Mouse (Mus musculus) spleen, adult 2 months (tissue): ENCODE data around the gene Rcn1. TPM values are rescaled to one million over a fixed set of nuclear protein-coding genes. Genes with fewer than 3 reads are reported as not detected.

Experiments used
- DNase-seq, 2 experiments: peaks; one replicate each; pipeline versions ENCODE4 v3.0.0 to v3.0.0-alpha.2; 2012 to 2021; ENCODE audit warnings: low spot score in 2 of 2, low read depth in 1 of 2
- H3K27ac ChIP-seq: fragments of 200-500 bp; 2 replicates; pipeline ENCODE4 v1.5.1; 2012; ENCODE audit warnings: low read length, inconsistent platforms; ENCODE audit not compliant: insufficient read depth
- H3K27me3 ChIP-seq: fragments of 200-500 bp; 2 replicates; pipeline ENCODE4 v1.6.1; 2012; ENCODE audit warnings: mild to moderate bottlenecking, moderate library complexity, low read length, inconsistent platforms; ENCODE audit not compliant: control insufficient read depth, insufficient read depth
- H3K36me3 ChIP-seq: fragments of 200-500 bp; 2 replicates; pipeline ENCODE4 v1.6.1; 2012; ENCODE audit warnings: mild to moderate bottlenecking, low read length, inconsistent platforms; ENCODE audit not compliant: control insufficient read depth, insufficient read depth
- H3K4me1 ChIP-seq: fragments of 200-500 bp; 2 replicates; pipeline ENCODE4 v1.6.1; 2011; ENCODE audit warnings: inconsistent platforms; ENCODE audit not compliant: control insufficient read depth, insufficient read depth, insufficient read length
- H3K4me3 ChIP-seq: fragments of 200-500 bp; 2 replicates; pipeline ENCODE4 v1.5.1; 2011; ENCODE audit warnings: mild to moderate bottlenecking, inconsistent platforms; ENCODE audit not compliant: insufficient read depth, insufficient read length; ENCODE audit errors: extremely low read depth
- CTCF ChIP-seq: fragments of 200-500 bp; IDR thresholded peaks from 2 replicates; pipeline ENCODE4 v1.5.1; 2011; ENCODE audit warnings: mild to moderate bottlenecking, inconsistent platforms; ENCODE audit not compliant: insufficient read depth, insufficient read length, insufficient replicate concordance; ENCODE audit errors: extremely low read depth
- POLR2A ChIP-seq: fragments of 200-500 bp; IDR thresholded peaks from 2 replicates; pipeline ENCODE4 v1.6.1; 2011; ENCODE audit warnings: low read depth, low read length, inconsistent platforms
- WGBS: fragments of 180-500 bp; shearing (Covaris S2); methylation state at CpG from one replicate; pipeline ENCODE4 v1.1.7; 2018; 5-methylcytosine and 5-hydroxymethylcytosine counted together
- polyA plus RNA-seq: library from polyadenylated mRNA; depleted of rRNA; stranded (reverse); fragments of >200 nt; gene quantifications from 2 replicates; pipeline ENCODE4 v1.2.3, GENCODE M21; 2012

Gene Rcn1
- polyA plus RNA-seq, 1 experiment: 5.1 TPM

DNA sequence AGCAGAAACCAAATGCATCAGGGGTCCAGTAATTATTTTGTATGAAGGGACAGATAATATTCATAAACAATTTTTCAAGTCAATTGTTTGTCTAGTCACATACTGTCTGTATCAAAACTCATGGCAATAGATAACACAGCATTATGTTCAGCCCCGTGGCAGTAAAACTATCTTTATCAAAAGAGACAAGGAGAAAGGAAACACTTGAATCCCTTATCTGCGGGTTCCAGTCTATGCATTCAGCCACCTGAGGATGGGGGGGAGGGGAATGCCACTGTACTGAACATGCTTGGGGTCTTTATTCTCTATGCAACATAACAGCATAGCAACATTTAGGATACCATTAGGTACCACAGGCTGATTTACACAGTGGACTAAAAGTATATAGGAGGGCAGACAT is 15.2 kb upstream of the Rcn1 start:
- TF ChIP-seq POLR2A (no peak), CTCF (no peak)
- WGBS: 45% methylated on average over 2 of the region's 2 CpGs
- no peaks in the 10 kb centered on the region for H3K36me3 ChIP-seq
- DNase-seq: no peak
- H3K27me3 ChIP-seq: no peaks in the 10 kb centered on the region
- no peaks in the 10 kb centered on the region for H3K4me1 ChIP-seq
- no peak overlapping the region for H3K27ac ChIP-seq
- H3K4me3 ChIP-seq: no peak overlapping the region

DNA sequence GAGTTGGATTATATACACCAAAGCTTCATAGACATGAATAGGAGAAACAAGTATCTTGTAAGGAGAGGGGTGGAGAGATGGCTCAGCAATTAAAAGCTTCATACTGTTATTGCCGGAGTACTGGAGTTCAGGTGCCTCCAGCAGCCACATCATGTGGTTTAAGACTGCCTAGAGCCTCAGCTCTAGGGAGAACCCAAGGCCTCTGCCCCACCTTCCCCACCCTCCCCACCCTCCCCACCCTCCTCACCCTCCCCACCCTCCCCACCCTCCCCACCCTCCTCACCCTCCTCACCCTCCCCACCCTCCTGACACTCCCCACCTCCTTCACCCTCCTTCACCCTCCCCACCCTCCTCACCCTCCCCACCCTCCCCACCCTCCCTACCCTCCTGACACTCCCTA is 10.1 kb upstream of the Rcn1 start:
- Histone ChIP-seq H3K27ac (no peak overlapping the region), H3K4me3 (no peak overlapping the region), H3K27me3 (no peaks in the 10 kb centered on the region), H3K4me1 (no peaks in the 10 kb centered on the region), H3K36me3 (no peaks in the 10 kb centered on the region)
- 100% methylated on average over 1 of the region's 1 CpGs for WGBS
- DNase-seq: no peak
- no peak for TF ChIP-seq POLR2A
- no peak for TF ChIP-seq CTCF

GRCm38 (mm10) chr2:105408511-105408910 is 9.4 kb upstream of the Rcn1 start:
- no peak overlapping the region for H3K4me3 ChIP-seq
- TF ChIP-seq CTCF (no peak), POLR2A (no peak)
- H3K4me1 ChIP-seq: no peaks in the 10 kb centered on the region
- no peak overlapping the region for H3K27ac ChIP-seq
- 90% methylated on average over 4 of the region's 4 CpGs for WGBS
- no peaks in the 10 kb centered on the region for H3K27me3 ChIP-seq
- DNase-seq: no peak
- no peaks in the 10 kb centered on the region for H3K36me3 ChIP-seq

- H3K27ac ChIP-seq: no peak overlapping the region
- no peak for DNase-seq
- 67% methylated on average over 2 of the region's 2 CpGs for WGBS
- no peak overlapping the region for H3K4me3 ChIP-seq
- TF ChIP-seq POLR2A (no peak), CTCF (no peak)
- no peaks in the 10 kb centered on the region for H3K36me3 ChIP-seq
- H3K27me3 ChIP-seq: no peaks in the 10 kb centered on the region
- no peaks in the 10 kb centered on the region; the same call in 1 of the 2 replicates for H3K4me1 ChIP-seq
These were observed 3.1 kb upstream of the Rcn1 start for GRCm38 (mm10) chr2:105402180-105402579.

- Histone ChIP-seq H3K27me3 (no peaks in the 10 kb centered on the region), H3K4me1 (no peaks in the 10 kb centered on the region; the same call in 1 of the 2 replicates), H3K4me3 (no peak overlapping the region), H3K36me3 (no peaks in the 10 kb centered on the region), H3K27ac (no peak overlapping the region)
- TF ChIP-seq CTCF: no peak
- no peak for TF ChIP-seq POLR2A
- no peak for DNase-seq
- 84% methylated on average over 4 of the region's 4 CpGs for WGBS
These were observed 1.4 kb upstream of the Rcn1 start for GRCm38 (mm10) chr2:105400558-105400957.

- WGBS: 1% methylated on average over 31 of the region's 31 CpGs
- Histone ChIP-seq H3K27me3 (no peaks in the 10 kb centered on the region), H3K4me3 (peak overlapping the region; percentile 68), H3K4me1 (no peaks in the 10 kb centered on the region; the same call in 1 of the 2 replicates), H3K36me3 (peaks cover 1% of the 10 kb centered on the region), H3K27ac (peak overlapping the region; percentile 70)
- no peak for TF ChIP-seq CTCF
- TF ChIP-seq POLR2A: no peak
- peak in 1 of 2 experiments; percentile 45 for DNase-seq
These were observed 459 bp downstream of the Rcn1 start for GRCm38 (mm10) chr2:105398636-105399084.

- H3K27me3 ChIP-seq: no peaks in the 10 kb centered on the region
- TF ChIP-seq CTCF (no peak), POLR2A (no peak)
- no peak overlapping the region for H3K27ac ChIP-seq
- no peaks in the 10 kb centered on the region; the same call in 1 of the 2 replicates for H3K4me1 ChIP-seq
- DNase-seq: no peak
- 55% methylated on average over 5 of the region's 5 CpGs for WGBS
- H3K4me3 ChIP-seq: peak overlapping the region; percentile 12; the same call in 1 of the 2 replicates
- peaks cover 3% of the 10 kb centered on the region for H3K36me3 ChIP-seq
These were observed 1.5 kb downstream of the Rcn1 start for GRCm38 (mm10) chr2:105397446-105398211.
